Mouse (Mus musculus) testis, adult 2 months (tissue): Measurements from ENCODE around the gene Tnni2.

ENCODE experiments used
- CTCF ChIP-seq: fragments of 200-500 bp; IDR thresholded peaks from 2 replicates; pipeline ENCODE4 v1.5.1; 2012; ENCODE audit warnings: low read depth, mild to moderate bottlenecking, inconsistent platforms, low read length, moderate library complexity; ENCODE audit not compliant: control insufficient read depth, insufficient read depth, insufficient replicate concordance
- POLR2A ChIP-seq: fragments of 200-500 bp; IDR thresholded peaks from 2 replicates; pipeline ENCODE4 v1.6.1; 2012; ENCODE audit warnings: low read depth, mild to moderate bottlenecking, inconsistent platforms, low read length, moderate library complexity; ENCODE audit not compliant: control insufficient read depth

DNA sequence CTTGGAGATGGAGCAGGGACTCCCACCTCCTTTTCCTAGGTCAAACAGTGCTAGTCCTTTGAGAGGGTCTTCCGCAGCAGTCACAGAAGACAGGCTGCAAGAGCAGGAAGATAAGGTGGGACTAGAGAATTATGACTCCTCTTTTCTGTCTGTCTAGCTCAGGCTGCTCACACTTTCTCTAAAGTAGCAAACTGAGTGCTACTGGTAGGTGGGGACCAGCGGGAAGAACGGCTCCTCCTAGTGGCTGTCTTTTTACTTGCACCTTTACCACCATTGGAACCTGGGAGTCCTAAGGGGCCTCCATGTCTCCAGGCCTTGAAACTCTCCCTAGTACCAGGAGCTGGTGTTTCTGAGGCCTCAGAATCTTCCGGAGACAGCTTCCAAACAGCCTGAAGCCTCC is 6.1 kb upstream of the Tnni2 start:
- peak; percentile 56; the same call in 1 of the 2 replicates for TF ChIP-seq CTCF
- no peak for TF ChIP-seq POLR2A
